Mouse (Mus musculus) thymus, adult 2 months (tissue): Measurements from ENCODE around the gene Pfkm.

Experiments
- CTCF ChIP-seq: fragments of 200-500 bp; IDR thresholded peaks from 2 replicates; pipeline ENCODE4 v1.5.1; 2012; ENCODE audit warnings: mild to moderate bottlenecking, control low read depth, low read length, moderate library complexity, borderline replicate concordance; ENCODE audit not compliant: control insufficient read depth, poor library complexity, insufficient read depth; ENCODE audit errors: extremely low read depth
- POLR2A ChIP-seq: fragments of 200-500 bp; IDR thresholded peaks from 2 replicates; pipeline ENCODE4 v1.6.1; 2012; ENCODE audit warnings: mild to moderate bottlenecking, low read length, control low read depth, moderate library complexity; ENCODE audit not compliant: control insufficient read depth, poor library complexity, insufficient read depth; ENCODE audit errors: extremely low read depth

GRCm38 (mm10) chr15:98170917-98171316 lies 78.5 kb downstream of the Pfkm start:
- TF ChIP-seq POLR2A (no peak), CTCF (no peak)
